Mouse (Mus musculus): ENCODE measurements around the gene Hsd17b3. TPM values are rescaled to one million over a fixed set of nuclear protein-coding genes. Genes with fewer than 3 reads are reported as not detected.
"Not testable (repeated sequence)": the region's sequence is repeated elsewhere in the genome, so short reads cannot be mapped to it uniquely, and the experiment has no call there.

The Hsd17b3 gene
- polyA plus RNA-seq, 1 experiment from 2014 or later: not detected

DNA sequence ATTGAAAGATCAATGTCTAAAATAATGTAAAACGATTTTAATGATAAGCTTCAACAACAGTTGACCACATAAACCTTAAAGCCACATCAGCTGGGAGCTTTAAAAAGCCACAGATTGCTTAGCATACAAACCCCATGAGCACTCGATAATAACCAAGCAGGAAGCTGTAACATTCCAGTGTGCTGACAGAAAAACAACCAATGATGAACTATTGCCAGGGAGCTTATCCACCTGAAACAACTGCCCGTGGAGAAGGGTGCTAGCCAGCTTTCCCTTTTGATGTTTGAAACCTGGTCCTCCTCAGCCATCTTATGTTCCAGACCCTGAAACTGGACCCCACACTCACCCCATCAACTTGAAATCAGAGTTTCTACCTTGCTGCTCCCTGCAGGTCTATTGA lies 22.4 kb downstream of the Hsd17b3 start:
- Histone ChIP-seq H3K27me3 (ENCODE audit: control insufficient read depth, insufficient read depth, low read depth, low read length) (no peaks in the 10 kb centered on the region), H3K27ac (ENCODE audit: low read length) (no peak overlapping the region), H3K4me2 (ENCODE audit: low read length) (no peak overlapping the region), H3K36me3 (ENCODE audit: control insufficient read depth, insufficient read depth, low read length) (no peaks in the 10 kb centered on the region), H3K9me3 (replicated peaks; ENCODE audit: control insufficient read depth, low read length, poor library complexity, severe bottlenecking) (no peaks in the 10 kb centered on the region), H3K9ac (ENCODE audit: low read depth, low read length) (no peak overlapping the region), H3K4me1 (ENCODE audit: control insufficient read depth, insufficient read depth, low read length) (no peaks in the 10 kb centered on the region), H3K4me3 (ENCODE audit: low read depth, low read length) (no peak overlapping the region)
- WGBS: 68% methylated on average over 3 of the region's 3 CpGs
- ATAC-seq: no peak

DNA sequence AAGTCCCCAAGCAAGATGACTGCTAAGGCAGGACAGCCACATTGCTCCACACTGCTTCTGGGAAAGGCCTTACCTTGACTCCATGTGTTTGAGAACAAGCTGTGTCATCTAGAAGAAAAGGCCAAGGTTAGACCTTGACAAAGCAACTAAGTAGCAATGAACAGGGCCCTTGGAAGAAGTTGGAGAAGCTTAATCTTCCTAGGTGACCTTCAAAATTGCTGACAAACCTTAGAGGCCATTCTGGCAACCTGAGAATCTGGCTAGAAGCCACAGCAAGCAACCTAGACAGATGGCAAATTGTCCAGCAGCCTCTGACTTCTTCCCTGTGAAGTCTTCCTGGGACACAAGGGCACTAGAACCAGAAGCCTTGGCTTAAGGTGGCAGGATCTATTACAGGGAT lies 24.8 kb downstream of the Hsd17b3 start:
- H3K36me3 ChIP-seq (ENCODE audit: control insufficient read depth, insufficient read depth, low read length): no peaks in the 10 kb centered on the region
- no peak overlapping the region for H3K27ac ChIP-seq (ENCODE audit: low read length)
- no peaks in the 10 kb centered on the region for H3K9me3 ChIP-seq (replicated peaks; ENCODE audit: control insufficient read depth, low read length, poor library complexity, severe bottlenecking)
- no peak overlapping the region for H3K4me3 ChIP-seq (ENCODE audit: low read depth, low read length)
- no peak for ATAC-seq
- no peak overlapping the region for H3K4me2 ChIP-seq (ENCODE audit: low read length)
- H3K9ac ChIP-seq (ENCODE audit: low read depth, low read length): no peak overlapping the region
- H3K4me1 ChIP-seq (ENCODE audit: control insufficient read depth, insufficient read depth, low read length): no peaks in the 10 kb centered on the region
- no peaks in the 10 kb centered on the region for H3K27me3 ChIP-seq (ENCODE audit: control insufficient read depth, insufficient read depth, low read depth, low read length)

- no peak for ATAC-seq
- WGBS: 86% methylated on average over 5 of the region's 5 CpGs
- H3K27me3 ChIP-seq (ENCODE audit: control insufficient read depth, insufficient read depth, low read depth, low read length): no peaks in the 10 kb centered on the region
These were observed 28.0 kb downstream of the Hsd17b3 start for GRCm38 (mm10) chr13:64060935-64061506.

DNA sequence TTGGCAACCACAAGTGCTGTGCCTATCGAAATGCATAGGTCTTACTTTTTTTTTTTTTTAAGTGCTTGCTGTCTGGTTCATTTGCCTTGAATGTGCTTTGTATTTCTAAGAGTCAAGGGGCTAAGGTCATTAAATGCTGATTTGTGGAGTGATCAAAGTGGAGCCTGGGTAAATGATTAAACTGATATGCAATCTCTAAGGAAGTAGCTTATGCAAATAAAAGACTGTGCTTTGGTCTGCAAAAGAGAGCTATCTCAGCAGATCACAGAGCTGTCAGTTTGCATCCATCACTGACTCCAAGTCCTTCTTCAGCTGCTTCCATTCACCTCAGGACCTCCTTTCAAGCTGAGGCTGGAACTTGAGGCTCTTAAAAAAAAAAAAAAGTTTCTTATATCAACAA lies 35.1 kb downstream of the Hsd17b3 start:
- ATAC-seq: no peak
- Histone ChIP-seq H3K4me2 (ENCODE audit: low read length) (no peak overlapping the region), H3K27ac (ENCODE audit: low read length) (no peak overlapping the region), H3K36me3 (ENCODE audit: control insufficient read depth, insufficient read depth, low read length) (no peaks in the 10 kb centered on the region), H3K4me3 (ENCODE audit: low read depth, low read length) (no peak overlapping the region), H3K27me3 (ENCODE audit: control insufficient read depth, insufficient read depth, low read depth, low read length) (no peaks in the 10 kb centered on the region), H3K4me1 (ENCODE audit: control insufficient read depth, insufficient read depth, low read length) (no peaks in the 10 kb centered on the region), H3K9me3 (replicated peaks; ENCODE audit: control insufficient read depth, low read length, poor library complexity, severe bottlenecking) (peaks cover 3% of the 10 kb centered on the region; the same call in 1 of the 2 replicates), H3K9ac (ENCODE audit: low read depth, low read length) (no peak overlapping the region)
- WGBS: 39% methylated on average over 1 of the region's 1 CpGs

More at GRCm38 (mm10) chr13:64060935-64061506, 28.0 kb downstream of the Hsd17b3 start:
- H3K36me3 ChIP-seq (ENCODE audit: control insufficient read depth, insufficient read depth, low read length): no peaks in the 10 kb centered on the region
- H3K9me3 ChIP-seq (replicated peaks; ENCODE audit: control insufficient read depth, low read length, poor library complexity, severe bottlenecking): no peaks in the 10 kb centered on the region
- H3K4me1 ChIP-seq (ENCODE audit: control insufficient read depth, insufficient read depth, low read length): no peaks in the 10 kb centered on the region
- no peak overlapping the region for H3K4me2 ChIP-seq (ENCODE audit: low read length)
- no peak overlapping the region for H3K9ac ChIP-seq (ENCODE audit: low read depth, low read length)
- H3K4me3 ChIP-seq (ENCODE audit: low read depth, low read length): no peak overlapping the region
- no peak overlapping the region for H3K27ac ChIP-seq (ENCODE audit: low read length)

- H3K4me3 ChIP-seq (ENCODE audit: low read depth, low read length); H3K36me3 ChIP-seq (ENCODE audit: control insufficient read depth, insufficient read depth, low read length); H3K4me1 ChIP-seq (ENCODE audit: control insufficient read depth, insufficient read depth, low read length); H3K27me3 ChIP-seq (ENCODE audit: control insufficient read depth, insufficient read depth, low read depth, low read length); ATAC-seq; H3K9me3 ChIP-seq (replicated peaks; ENCODE audit: control insufficient read depth, low read length, poor library complexity, severe bottlenecking); H3K9ac ChIP-seq (ENCODE audit: low read depth, low read length); H3K4me2 ChIP-seq (ENCODE audit: low read length); H3K27ac ChIP-seq (ENCODE audit: low read length): not testable (repeated sequence)
- 83% methylated on average over 2 of the region's 2 CpGs for WGBS
These were observed 36.7 kb downstream of the Hsd17b3 start for GRCm38 (mm10) chr13:64052281-64052680.

DNA sequence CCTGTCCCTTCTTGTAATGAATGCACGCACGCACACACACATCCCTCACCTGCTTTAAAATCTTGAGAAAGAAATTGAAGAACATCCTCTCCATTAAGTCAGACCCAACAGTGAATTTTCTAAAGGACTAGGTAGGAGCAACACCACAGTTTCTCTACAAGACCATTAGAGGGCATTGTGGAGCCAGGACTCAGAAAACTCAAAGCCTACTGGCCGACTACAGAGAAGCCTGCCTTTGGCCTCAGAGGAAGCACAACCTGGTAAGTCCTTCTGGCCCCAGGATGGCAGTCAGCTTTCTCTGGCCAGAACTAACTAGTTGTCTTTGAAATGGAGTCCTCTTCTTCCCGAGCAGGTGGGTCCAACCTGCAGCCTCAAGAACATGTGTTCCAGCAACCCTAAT lies 38.1 kb downstream of the Hsd17b3 start:
- H3K9me3 ChIP-seq (replicated peaks; ENCODE audit: control insufficient read depth, low read length, poor library complexity, severe bottlenecking): peaks cover 3% of the 10 kb centered on the region; the same call in 1 of the 2 replicates
- H3K9ac ChIP-seq (ENCODE audit: low read depth, low read length): no peak overlapping the region
- H3K27ac ChIP-seq (ENCODE audit: low read length): no peak overlapping the region
- no peaks in the 10 kb centered on the region for H3K36me3 ChIP-seq (ENCODE audit: control insufficient read depth, insufficient read depth, low read length)
- H3K4me3 ChIP-seq (ENCODE audit: low read depth, low read length): no peak overlapping the region
- no peak for ATAC-seq
- WGBS: 68% methylated on average over 4 of the region's 4 CpGs
- no peaks in the 10 kb centered on the region for H3K4me1 ChIP-seq (ENCODE audit: control insufficient read depth, insufficient read depth, low read length)
- no peaks in the 10 kb centered on the region for H3K27me3 ChIP-seq (ENCODE audit: control insufficient read depth, insufficient read depth, low read depth, low read length)
- no peak overlapping the region for H3K4me2 ChIP-seq (ENCODE audit: low read length)

DNA sequence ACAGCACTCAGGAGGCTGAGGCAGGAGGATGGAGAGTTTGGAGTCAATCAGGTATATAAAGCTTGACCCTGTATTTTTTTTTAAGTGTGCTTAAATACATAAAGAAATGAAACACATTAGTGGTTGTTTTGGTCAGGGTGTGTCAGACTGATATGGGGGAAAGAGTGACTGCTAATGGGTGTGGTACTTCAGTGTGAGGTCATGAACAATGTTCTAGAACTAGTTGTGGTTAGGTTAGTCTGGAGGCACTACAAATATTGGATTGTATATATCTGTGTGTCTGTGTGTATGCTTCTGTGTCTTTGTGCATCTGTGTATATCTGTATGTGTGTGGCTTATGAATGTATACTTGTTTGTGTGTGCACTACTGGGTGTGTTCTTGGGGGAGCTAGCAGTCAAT lies 39.5 kb downstream of the Hsd17b3 start:
- H3K4me2 ChIP-seq (ENCODE audit: low read length): no peak overlapping the region
- no peaks in the 10 kb centered on the region for H3K4me1 ChIP-seq (ENCODE audit: control insufficient read depth, insufficient read depth, low read length)
- no peak overlapping the region for H3K4me3 ChIP-seq (ENCODE audit: low read depth, low read length)
- H3K36me3 ChIP-seq (ENCODE audit: control insufficient read depth, insufficient read depth, low read length): no peaks in the 10 kb centered on the region
- H3K27me3 ChIP-seq (ENCODE audit: control insufficient read depth, insufficient read depth, low read depth, low read length): no peaks in the 10 kb centered on the region
- H3K9me3 ChIP-seq (replicated peaks; ENCODE audit: control insufficient read depth, low read length, poor library complexity, severe bottlenecking): 0 out of 2 replicates have a peak, but pooled peaks cover 3% of the 10 kb centered on the region
- no peak overlapping the region for H3K9ac ChIP-seq (ENCODE audit: low read depth, low read length)
- ATAC-seq: no peak
- no peak overlapping the region for H3K27ac ChIP-seq (ENCODE audit: low read length)

DNA sequence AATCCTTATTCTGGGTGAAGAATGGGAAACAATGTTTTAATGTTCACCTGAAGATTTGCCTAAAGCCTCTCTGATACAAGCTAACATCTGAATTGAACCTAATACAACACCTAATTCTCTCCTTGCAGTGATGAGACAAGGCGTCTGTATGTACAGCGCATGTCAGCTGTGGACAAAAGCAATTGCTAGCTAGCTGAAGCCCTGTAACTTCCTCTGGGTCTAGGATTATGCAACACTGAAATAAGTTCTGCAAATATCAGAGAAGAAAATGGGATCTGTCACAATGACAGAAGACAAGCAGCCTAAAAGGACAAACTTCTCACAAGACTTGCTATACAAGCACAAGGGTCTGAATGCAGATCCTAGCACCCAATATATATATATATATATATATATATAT lies 40.6 kb downstream of the Hsd17b3 start:
- ATAC-seq: no peak
- Histone ChIP-seq H3K27ac (ENCODE audit: low read length) (no peak overlapping the region), H3K4me1 (ENCODE audit: control insufficient read depth, insufficient read depth, low read length) (no peaks in the 10 kb centered on the region), H3K27me3 (ENCODE audit: control insufficient read depth, insufficient read depth, low read depth, low read length) (no peaks in the 10 kb centered on the region), H3K4me3 (ENCODE audit: low read depth, low read length) (no peak overlapping the region), H3K9ac (ENCODE audit: low read depth, low read length) (no peak overlapping the region), H3K4me2 (ENCODE audit: low read length) (no peak overlapping the region), H3K36me3 (ENCODE audit: control insufficient read depth, insufficient read depth, low read length) (no peaks in the 10 kb centered on the region), H3K9me3 (replicated peaks; ENCODE audit: control insufficient read depth, low read length, poor library complexity, severe bottlenecking) (0 out of 2 replicates have a peak, but pooled peaks cover 3% of the 10 kb centered on the region)
- 92% methylated on average over 2 of the region's 2 CpGs for WGBS

GRCm38 (mm10) chr13:64039976-64040375 lies 49.1 kb downstream of the Hsd17b3 start:
- H3K27me3 ChIP-seq (ENCODE audit: control insufficient read depth, insufficient read depth, low read depth, low read length): peaks cover 4% of the 10 kb centered on the region; the same call in 1 of the 2 replicates
- no peak overlapping the region for H3K4me2 ChIP-seq (ENCODE audit: low read length)
- H3K36me3 ChIP-seq (ENCODE audit: control insufficient read depth, insufficient read depth, low read length): no peaks in the 10 kb centered on the region
- no peak overlapping the region for H3K9ac ChIP-seq (ENCODE audit: low read depth, low read length)
- H3K4me3 ChIP-seq (ENCODE audit: low read depth, low read length): no peak overlapping the region
- ATAC-seq: no peak
- no peaks in the 10 kb centered on the region for H3K4me1 ChIP-seq (ENCODE audit: control insufficient read depth, insufficient read depth, low read length)
- no peak overlapping the region for H3K27ac ChIP-seq (ENCODE audit: low read length)
- H3K9me3 ChIP-seq (replicated peaks; ENCODE audit: control insufficient read depth, low read length, poor library complexity, severe bottlenecking): no peaks in the 10 kb centered on the region
- 83% methylated on average over 10 of the region's 10 CpGs for WGBS

All from midbrain, embryonic 16.5 days (tissue).